Mouse (Mus musculus) induced T-regulatory cell, adult 2 months (primary cell): ENCODE measurements around the gene Rab33a.

Experiments used
- DNase-seq: peaks from one replicate; pipeline ENCODE4 v3.0.0-alpha.2; 2012; ENCODE audit warnings: low read depth

The Rab33a gene

DNA sequence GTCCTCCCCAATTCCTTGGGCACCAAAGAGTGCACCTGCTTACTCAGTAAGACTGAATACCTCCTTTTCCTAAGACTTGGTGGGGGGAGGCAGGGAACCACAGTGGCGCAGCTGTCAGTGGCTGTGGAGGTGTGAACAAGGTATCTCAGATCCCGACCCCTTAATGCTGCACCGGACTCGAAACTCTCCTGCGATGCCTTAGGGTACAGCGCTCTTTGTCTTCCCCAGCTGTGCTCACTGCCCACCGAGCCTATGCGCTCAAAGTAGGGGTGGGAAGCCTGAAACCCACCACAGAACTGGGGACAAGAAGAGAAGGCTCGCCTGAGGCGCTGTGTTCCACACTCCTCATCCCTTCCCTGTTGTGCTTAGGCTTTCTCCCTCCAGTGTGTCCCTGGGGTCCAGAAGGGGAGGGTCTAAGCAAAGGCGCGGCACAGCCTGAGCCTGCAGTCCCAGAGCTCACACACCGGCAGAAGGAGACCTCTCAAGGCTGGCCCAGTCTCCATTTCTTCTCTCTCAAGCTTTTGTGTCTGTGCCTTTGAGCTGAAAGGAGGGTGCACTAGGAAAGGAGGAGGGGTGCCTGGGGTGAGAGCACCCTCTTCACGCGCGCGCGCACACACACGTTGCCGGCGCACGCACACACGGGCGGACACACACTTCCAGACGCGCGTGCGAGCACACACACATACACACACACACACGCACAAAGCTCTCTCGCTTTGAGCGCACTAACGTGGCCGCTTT is at the start of gene Rab33a:
TSS of gene Rab33a (plus strand) at position 478 of the 741 bp plus-strand sequence.
- DNase-seq: peak; percentile 14

DNA sequence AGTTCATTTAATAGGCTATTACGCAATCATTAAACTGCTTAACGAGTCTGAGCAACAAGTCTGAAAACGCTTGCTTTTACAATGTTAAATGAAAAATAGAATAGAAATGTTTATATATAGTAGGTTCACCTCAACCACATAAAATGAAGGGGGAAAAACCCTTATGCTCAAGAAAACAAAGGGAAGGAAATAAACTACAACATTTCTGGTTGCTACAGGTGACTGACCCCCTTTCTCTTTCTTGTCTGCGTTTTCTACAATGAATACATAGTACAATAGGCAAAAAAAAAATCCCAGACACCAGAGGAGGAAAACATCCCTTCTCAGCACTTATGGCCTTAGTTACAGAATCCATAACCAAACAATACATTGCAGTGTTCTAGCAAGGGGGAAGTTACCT is 38.0 kb upstream of the Rab33a start:
- DNase-seq: peak; percentile 32

DNA sequence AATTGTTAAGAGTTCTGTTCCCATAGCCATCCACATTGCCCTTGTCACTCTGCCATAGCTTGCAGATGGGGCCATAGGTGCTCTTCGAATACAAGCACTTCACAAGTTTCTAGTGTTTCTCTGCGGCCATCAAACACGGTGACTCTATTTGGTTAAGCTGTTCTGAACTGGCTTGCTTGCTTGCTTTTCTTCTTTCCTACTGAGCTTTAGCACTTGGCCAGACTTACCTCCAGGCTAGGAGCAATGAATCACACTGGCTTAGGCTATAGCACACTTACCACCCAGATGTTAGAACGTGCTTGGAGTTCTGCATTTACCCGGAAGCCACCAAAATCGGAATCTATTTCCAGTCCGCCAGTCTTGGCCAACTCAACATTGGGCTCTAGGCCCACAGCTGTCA is 37.4 kb upstream of the Rab33a start:
- no peak for DNase-seq

- peak; percentile 17 for DNase-seq
Measured at GRCm38 (mm10) chrX:48493763-48494162, 25.3 kb upstream of the Rab33a start.

- DNase-seq: peak; percentile 94
Measured at GRCm38 (mm10) chrX:48513166-48513807, 5.8 kb upstream of the Rab33a start, which contains the start of gene Aifm1. TSS of gene Aifm1 (minus strand) at chrX:48513563.

DNA sequence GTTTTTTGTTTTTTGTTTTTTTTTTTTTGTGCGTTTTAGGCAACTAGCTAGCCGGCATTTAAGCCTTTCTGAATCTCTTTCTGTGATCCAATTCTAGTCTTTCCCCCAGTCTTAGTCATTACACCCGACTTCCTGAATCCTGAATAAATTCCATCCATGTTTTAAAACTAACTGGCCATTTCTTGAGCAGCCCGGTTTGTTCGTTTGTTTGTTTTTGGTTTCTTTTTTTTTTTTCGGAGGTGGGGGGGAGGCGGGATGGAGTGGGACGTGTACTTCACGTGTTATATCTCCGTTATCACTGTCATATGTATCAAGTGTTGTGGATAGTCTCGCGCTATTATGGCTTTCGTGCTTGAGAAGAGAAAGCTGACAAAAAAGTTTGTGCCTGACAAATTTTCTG is 5.3 kb upstream of the Rab33a start:
- DNase-seq: peak; percentile 64

DNA sequence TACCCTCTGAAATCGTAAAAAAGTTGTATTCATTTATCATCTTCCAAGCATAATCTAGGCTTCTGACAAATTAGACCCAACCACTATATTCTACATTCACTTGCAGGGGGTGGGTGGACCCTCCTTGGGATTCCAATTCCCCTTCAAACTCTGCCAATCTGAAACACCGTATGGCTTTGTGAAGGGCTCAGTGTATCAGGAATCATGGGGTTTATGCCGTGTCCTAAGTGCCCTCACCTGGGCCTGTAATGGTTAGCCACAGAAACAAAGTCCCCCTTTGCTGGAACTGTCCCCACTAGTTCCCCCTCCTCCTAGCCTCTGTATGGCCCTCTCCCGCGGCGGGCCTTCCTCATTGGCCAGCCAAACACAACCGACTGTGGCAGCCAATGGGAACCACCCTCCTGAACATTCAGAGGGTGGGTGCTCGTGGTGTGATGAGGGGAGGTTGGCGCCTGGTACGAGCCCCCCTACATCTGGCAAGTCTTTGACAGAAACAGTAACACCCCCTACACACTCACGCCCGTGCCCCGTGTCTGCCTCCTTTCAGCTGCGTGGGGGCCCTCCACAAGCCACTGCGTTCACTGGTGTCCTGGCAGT is 776 bp upstream of the Rab33a start:
- no peak for DNase-seq

DNA sequence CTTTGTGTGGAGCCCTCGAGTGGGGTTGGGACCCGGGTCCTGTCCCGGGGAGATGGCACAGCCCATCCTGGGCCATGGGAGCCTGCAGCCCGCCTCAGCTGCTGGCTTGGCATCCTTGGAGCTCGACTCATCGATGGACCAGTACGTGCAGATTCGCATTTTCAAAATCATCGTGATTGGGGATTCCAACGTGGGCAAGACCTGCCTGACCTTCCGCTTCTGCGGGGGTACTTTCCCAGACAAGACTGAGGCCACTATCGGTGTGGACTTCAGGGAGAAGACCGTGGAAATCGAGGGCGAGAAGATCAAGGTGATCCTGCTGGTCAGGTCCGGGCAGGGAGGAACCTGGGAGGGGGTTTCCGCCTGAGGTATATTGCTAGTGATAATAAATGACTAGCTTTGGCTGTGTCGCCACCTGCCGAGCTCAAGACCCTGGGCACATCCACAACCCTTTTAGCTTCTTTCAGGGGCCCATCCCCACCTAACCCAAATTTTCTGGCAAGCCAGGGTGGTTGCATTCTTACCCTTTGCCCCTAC is 532 bp downstream of the Rab33a start:
- peak; percentile 38 for DNase-seq

- no peak for DNase-seq
Measured at GRCm38 (mm10) chrX:48521651-48522050, 2.6 kb downstream of the Rab33a start.

DNA sequence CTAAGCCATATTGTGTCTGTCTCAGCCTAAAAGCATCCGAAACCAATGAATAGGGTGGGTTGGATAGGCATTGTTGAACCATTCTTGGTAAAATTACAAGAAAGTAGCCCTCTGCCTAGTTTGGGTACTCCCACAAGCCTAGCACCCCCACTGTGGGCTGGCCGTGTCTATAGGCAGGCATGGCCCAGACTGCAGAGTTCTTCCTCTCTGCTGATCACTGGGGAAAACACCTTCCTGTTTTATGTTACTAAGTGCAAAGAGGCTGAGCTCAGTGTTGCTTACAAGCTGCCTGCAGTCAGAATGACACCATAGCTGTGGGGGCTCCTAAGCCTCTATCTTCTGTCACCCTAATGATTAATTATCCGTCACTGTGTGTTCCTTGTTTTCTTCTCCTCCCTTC is 4.4 kb downstream of the Rab33a start:
- peak; percentile 13 for DNase-seq

DNA sequence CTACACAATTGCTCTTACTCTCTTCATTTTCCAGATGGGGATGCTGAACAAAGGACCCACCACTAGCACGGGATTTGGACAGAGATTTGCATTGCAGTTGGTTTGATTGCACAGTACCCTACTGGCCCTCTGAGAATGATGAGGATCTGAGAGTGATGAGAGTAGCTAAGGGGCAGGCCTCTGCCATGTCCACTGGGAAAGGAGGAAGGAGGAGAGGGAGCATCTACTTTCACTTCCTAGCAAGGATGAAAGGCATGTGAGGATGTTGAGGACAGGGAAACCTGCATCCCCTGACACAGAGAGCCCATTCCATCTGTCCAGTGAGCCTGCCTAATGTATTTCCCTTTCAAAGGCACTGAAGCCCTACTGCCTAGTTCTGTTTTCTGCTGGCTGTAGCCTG is 6.2 kb downstream of the Rab33a start:
- DNase-seq: no peak

- no peak for DNase-seq
Measured at GRCm38 (mm10) chrX:48525866-48526265, 6.8 kb downstream of the Rab33a start.

- DNase-seq: no peak
Measured at GRCm38 (mm10) chrX:48526435-48526834, 7.3 kb downstream of the Rab33a start.

DNA sequence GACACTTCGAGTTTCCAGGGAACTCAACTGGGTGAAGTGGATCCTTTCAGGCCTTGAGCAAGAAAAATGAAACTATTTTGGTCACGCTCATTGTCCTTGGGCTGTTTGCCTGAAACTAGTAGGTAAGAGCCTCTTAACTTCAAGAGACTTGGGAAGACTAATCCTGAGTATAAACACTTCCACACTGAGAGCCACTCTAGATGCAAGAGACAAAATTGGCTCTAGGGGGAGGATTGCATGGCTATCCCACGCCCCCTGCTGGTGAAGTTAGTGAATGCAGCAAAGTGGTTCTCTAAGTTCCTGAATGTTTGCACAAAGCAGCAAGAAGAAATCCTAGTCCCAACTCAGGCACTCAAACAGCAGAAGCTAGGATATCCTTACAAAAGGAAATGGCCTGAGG is 13.1 kb downstream of the Rab33a start:
- peak; percentile 77 for DNase-seq
